Mouse (Mus musculus): ENCODE data around the gene Slc2a8.

- TF ChIP-seq CTCF (IDR thresholded peaks at IDR 0.05; ENCODE audit: control insufficient read depth, insufficient read depth, low read length) (no peak), POLR2A (IDR thresholded peaks at IDR 0.05; ENCODE audit: borderline replicate concordance, control insufficient read depth, low read depth, low read length) (no peak)
Measured at GRCm38 (mm10) chr2:33005041-33005440, 23.2 kb upstream of the Slc2a8 start.

Data from bone marrow, adult 2 months (tissue).